Mouse (Mus musculus) heart, postnatal 10 days (tissue): ENCODE data around the gene Gbe1. TPM values are rescaled to one million over a fixed set of nuclear protein-coding genes. Genes with fewer than 3 reads are reported as not detected.

ENCODE experiments used
- DNase-seq, 2 experiments: peaks; one replicate each; pipeline ENCODE4 v3.0.0; 2021
- intact Hi-C: fragments of 180-260 bp; cut with DNase I; formaldehyde crosslinking; loops from one replicate; pipeline ENCODE4 v1.15.1; 2025
- total RNA-seq, 2 experiments: library from RNA; stranded (reverse); gene quantifications; 2 replicates each; pipeline ENCODE4 v1.2.3; 2021

Gene Gbe1
- 10 to 100 TPM; 34.9 to 39.1 TPM for total RNA-seq

DNA sequence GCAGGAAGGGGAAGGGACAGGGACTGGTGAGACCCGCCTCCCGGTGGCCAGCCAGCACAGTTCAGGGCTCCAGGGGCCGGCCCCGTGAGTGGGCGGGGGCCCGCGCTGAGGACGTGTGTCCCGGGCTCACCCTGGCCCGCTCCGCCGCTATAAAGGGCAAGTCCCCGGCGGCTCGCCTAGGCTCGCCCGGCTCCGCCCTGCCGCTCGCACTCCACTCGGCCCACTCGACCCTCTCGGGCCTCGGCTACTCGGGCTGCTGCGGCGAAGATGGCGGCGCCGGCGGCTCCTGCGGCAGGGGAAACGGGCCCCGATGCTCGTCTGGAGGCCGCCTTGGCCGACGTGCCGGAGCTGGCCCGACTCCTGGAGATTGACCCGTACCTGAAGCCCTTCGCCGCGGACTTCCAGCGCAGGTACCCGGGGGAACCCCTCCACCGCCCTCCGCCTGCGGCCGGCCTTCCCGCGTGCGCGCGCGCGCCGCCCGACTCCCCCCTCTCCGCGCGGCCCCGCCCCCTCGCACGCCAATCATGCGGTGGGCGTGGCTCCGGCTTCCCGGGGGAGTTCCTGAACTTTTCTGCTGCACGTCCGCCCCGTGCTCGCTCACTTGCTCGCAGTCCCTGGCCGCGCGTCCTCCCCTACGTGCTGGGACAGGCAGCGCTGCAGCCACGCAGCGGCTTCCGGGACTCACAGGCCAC lies at the start of gene Gbe1:
Gbe1 (plus strand) TSS at position 64 of the 692 bp plus-strand sequence.
- DNase-seq, result peak; percentile 95 to 97
- intact Hi-C loops, result loop anchor here (5.0 kb wide), 1 partner anchor 248 kb away; no protein-coding TSS in a partner anchor

DNA sequence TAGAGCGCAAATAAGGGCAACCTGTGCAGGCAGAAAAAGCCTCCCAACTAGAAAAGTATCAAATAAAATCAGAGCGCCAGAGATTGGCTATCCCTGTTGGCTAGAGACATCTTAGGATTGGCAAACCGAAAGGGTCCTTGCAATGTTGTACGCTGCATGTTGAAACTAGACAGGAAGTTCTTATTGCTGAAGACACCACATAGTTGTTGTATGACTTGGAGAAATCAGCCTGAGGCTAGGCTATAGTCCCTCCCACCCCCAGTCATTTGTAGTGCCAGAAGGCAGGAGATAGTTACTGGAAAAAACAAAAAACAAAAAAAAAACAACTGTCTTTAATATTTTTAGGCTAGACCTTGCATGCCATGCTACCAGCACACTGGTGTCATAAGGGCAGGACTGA lies 3.1 kb upstream of the Gbe1 start:
- DNase-seq, result no peak
- intact Hi-C loops, result loop anchor here (5.0 kb wide), 1 partner anchor 252 kb away; no protein-coding TSS in a partner anchor

DNA sequence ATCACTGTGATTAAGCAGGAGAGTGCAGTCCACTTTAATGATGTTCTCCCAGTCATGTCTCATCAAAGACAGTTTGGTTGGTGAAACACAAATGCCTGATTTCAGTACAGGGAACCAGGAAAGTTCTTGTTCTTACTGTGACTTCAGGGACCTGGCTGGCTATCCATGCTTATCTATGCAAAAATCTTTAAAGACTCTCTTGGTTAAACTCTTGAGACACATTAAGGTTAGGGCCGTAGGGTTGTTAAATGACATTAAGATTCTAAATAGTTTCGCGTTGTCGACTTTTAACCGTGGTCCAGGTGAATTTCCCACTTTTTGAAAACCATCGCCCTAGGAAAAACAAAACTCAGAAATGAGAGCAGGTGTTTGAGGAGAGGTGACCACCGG lies 258 bp upstream of the Gbe1 start:
- DNase-seq, result no peak
- intact Hi-C loops, result loop anchor here (5.0 kb wide), 1 partner anchor 249 kb away; no protein-coding TSS in a partner anchor

DNA sequence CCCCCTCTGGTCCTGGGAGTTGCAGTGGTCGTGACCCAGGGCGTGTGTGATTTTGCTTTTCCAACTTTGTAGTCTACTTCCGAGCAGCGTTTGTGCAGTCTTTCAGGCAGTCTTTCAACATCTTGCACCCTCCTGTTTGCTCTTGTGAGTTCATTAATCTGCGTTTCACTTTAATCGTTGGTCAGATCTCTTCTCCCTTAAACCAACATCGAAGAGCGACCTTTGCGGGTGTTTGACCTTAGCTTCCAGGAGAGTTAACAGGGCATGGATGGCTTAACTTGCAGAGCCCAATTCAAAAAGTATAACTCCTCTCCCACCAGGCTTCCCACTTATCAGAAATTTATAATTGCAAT lies 805 bp downstream of the Gbe1 start:
- intact Hi-C loops, result loop anchor here (5.0 kb wide), 1 partner anchor 248 kb away; no protein-coding TSS in a partner anchor

DNA sequence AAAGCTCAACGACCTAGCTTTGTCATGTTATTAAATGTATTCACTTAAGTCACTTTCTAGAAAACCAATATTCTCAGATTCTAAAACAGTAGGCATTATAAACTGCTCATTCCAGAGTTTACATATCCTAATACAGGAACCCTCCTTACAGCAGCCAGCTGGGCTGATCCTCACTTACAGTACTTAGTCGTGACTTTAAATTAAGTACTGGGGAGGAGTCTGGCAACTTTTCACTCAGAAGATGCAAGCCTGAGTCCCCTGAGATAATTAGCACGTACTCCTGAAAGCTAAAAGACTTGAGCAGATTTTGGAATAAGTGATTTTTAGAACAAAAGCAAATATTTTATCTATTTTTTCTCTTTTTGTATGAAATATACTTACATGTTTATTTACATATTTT lies 1.5 kb downstream of the Gbe1 start:
- intact Hi-C loops, result no loop called here
- DNase-seq, result no peak

More for the DNA sequence above, 805 bp downstream of the Gbe1 start:
- DNase-seq, result no peak

DNA sequence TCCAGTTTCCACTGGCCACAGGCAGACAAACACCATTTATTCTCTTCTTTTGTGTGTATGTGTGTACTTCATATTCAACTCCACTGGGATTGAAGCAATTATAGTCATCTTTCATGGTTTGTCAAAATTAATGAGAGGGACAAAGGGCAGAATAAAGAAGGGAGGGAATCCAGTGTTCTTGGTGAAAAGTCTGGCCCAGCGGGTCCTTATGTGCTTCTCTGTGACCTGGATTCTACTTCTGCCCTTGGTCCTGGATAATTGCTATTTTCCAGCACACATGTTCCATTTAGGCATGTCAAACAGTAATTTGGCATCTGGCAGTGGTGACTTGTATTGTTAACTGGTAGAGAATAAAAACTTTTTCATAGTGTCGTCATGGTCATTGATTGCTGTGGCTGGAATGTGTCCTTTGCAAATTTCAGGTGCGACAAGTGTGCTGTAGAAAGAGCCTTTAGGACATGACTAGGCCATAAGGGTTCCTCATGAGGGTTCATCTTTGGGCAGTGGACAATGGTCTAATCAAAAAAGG lies 2.2 kb downstream of the Gbe1 start:
- intact Hi-C loops, result no loop called here

DNA sequence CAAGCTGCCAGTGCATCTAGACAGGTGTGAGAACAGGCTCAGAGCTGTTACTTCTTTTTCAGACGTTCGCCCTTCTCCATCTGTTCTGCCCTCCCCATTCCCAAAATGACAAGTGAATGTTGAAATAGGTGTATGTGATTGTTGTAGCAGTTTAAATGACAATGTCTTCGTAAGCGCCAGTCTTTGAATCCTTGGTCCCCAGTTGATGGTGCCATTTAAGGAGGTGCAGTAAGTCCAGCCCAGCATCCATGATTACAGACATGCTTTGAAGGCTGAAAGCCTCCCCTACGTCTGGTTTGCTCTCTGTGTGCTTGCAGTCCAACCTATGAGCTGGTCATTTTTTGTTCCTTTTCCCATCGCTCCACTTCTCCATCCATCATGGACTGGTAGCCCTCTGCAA lies 5.6 kb downstream of the Gbe1 start:
- intact Hi-C loops, result no loop called here
- DNase-seq, result no peak

More for the DNA sequence above, 2.2 kb downstream of the Gbe1 start:
- no peak for DNase-seq

DNA sequence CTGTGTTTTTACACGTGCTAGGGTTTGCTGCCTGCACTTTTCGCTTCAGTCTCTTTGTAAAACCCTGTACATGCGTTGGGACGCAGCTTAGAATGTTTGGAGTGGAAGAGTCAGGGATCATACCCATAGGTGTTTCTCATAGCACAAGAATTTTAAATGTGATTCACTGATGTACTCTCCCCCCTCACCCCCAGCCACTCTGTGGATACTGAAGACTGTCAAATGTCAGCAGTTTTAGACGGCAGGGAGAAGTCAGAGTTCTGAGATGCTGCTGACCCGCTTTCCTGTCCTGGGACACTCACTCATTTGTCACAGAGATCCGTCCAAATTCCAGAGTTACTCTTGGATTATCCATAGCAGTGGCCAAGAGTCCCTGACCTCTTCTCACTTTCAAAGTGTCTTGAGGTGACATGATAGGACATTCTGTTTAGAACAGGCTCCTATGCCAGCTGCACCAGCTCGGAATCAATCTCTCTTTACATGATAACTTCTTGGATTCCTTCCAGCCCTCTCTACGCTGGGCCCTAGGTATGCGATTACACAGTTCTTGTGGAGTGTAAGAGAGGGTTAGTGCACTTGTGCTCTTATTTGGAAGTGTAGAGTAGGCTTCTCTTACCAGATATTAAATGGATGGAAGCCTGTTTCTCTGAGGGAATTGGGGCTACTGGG lies 7.0 kb downstream of the Gbe1 start:
- peak in 1 of 2 experiments; percentile 21 for DNase-seq

DNA sequence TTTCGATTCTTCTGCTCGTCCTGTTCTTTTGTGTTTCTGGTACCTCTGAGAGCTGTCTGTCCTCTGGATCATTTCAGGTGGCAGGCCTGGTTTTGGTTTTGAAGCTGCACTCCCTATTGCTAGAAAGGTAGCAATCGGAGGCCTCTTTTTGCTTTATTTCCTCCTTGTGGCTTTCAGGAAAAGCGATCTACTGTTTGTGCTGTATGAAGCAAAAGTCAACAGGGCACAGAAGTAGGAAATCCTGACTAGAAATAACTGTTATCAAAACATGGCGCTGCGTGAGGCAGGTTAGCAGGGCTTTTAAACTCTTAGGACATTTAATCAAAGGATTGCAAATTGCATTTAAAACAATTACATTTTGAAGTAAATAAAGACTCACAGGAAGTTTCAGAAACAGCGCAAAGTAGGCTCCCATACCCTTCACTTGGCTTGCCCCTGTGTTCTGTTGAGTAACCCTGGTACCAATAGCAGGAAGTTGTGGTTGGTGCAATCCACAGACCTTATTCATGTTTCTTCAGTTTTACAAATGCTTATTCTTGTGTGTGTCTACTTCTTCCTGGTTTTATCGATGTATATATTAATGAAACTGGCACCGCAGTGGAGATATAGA lies 12.7 kb downstream of the Gbe1 start:
- intact Hi-C loops, result no loop called here
- DNase-seq, result no peak

More for the DNA sequence above, 7.0 kb downstream of the Gbe1 start:
- intact Hi-C loops, result no loop called here

DNA sequence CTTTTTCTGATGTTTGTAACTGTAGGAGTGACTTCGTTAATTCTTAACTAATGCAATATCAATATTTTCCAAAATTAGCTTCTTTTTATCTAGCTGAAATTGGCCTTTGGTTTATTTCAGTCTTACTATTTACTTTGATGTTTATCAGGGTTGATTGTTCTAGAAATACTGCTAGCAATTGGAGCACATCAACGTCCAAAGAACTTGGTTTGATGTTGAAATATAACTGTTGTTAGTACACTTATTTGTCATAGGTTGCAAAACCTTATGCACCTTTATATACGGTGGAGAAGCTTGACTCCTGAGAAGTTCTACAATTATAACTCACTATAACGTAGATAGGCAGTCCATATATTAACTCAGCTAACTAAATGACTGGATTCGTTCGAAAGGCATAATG lies 14.8 kb downstream of the Gbe1 start:
- intact Hi-C loops, result no loop called here
- DNase-seq, result no peak

DNA sequence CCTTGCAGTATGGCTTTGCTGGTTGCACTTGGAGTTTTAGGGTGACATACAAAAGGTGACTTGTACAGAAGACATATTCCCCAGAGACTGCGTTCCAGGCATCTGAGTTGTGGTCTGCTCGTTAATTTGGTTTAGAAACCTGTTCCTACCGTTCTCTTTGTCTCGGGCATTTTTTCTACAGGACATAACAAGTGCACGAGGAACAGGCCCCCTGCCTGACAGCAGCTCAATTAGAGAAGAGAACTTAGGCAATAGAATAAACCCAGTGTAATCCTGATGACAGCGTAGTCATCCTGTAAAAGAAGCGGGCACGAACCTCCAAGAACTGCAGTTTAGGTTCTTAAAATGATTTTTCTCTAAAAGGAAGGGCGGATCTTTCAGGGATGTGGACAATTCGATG lies 15.3 kb downstream of the Gbe1 start:
- intact Hi-C loops, result no loop called here
- DNase-seq, result no peak

DNA sequence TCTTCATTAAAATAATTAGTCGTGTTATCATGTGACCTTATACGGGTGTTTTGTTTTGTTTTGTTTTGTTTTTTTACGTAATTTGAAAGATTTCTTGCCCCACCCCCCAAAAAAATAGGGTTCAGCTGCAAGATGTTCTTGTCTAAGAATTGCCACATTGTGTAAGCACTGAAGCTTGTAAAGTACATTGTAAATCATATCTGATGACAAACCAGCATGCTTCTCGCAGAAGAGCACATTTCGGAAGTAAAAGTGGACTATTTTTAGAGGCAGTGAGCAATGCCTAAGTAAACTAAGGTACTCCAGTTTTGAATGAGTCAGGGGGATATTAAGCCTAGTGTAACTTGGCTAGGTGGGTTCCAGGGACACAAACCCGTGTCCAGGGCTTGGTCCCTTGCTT lies 15.7 kb downstream of the Gbe1 start:
- DNase-seq, result no peak
- intact Hi-C loops, result no loop called here

DNA sequence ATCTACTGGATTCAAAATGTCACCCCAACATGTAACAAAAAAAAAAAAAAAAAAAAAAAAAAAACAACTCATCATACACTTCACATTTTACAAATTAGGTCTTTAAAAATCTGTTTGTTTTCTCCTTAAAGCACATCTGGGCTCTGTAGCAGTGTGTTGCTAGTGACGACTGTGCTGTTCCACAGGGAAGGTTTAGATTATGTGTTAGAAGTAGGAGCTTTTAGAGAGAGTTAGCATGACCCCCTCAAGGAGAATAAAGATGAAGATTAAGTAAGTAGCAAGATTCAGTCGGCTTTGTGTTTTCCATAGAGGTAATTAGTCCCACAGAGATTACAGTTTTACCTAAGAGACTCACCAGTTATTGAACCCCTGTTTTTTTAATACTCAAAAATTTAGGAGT lies 16.3 kb downstream of the Gbe1 start:
- intact Hi-C loops, result no loop called here
- no peak for DNase-seq

DNA sequence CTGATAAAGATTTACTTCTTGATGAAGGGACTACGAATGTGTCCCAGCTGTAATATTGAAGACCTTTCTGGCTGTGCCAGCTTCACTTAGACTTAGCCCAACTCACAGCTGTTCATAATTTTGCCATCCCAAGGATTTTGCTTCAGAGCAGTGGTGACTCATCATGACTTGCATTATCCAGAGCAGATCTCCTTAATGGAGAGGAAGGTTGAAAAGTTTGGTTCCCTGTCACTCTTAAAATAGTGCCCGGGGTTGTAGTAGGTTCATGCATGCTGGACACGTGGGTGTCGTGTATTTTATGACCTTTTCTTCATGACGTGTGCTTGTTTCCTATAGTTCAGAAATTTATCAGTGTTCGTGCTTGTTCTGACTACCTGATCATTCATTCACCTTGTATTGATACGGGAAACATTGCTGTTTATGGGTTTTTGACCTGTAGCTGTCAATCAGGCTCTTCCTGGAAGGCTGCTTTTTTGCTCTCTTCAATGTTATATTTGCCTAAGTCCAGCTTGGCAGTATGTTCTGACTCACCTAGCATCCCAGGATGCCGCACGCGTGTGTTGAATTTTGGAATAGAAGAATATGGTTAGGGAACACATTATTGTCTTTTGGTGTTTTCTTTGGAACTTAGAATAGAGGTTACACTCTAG lies 17.0 kb downstream of the Gbe1 start:
- DNase-seq, result no peak
- intact Hi-C loops, result no loop called here

DNA sequence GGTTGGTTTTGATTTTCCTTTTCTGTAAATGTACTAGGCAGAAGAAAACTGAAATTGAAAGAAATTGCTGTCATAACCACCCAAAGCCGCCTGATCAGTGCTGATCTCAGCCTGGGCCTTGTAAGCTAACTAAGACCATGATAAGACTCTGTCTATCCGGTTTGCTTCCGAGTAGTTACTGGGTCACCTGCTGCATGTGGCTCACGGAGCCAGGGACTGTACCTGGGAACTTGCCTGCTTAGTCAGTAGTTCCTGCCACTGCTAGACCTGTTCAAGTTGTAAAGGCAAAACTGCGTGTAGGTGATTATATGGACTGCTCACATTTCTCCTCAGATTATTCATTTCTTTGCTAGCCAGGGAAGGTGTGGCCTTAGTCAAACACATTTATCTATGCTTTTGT lies 21.1 kb downstream of the Gbe1 start:
- DNase-seq, result no peak
- intact Hi-C loops, result no loop called here

DNA sequence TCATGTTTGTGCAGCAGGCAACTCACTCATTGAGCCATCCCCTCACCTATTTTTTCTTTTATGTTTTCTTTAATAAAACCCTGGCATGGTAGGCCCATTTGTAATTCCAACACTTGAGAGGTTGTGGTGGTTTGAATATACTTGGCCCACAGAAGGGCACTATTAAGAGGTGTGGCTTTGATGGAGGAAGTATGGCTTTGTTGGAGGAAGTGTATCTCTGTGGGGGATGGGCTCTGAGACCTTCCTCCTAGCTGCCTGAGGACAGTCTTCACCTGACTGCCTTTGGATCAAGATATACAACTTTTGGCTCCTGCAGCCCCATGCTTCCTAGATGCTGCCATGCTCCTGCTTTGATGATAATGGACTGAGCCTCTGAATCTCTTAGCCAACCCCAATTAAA lies 21.7 kb downstream of the Gbe1 start:
- intact Hi-C loops, result no loop called here
- no peak for DNase-seq

DNA sequence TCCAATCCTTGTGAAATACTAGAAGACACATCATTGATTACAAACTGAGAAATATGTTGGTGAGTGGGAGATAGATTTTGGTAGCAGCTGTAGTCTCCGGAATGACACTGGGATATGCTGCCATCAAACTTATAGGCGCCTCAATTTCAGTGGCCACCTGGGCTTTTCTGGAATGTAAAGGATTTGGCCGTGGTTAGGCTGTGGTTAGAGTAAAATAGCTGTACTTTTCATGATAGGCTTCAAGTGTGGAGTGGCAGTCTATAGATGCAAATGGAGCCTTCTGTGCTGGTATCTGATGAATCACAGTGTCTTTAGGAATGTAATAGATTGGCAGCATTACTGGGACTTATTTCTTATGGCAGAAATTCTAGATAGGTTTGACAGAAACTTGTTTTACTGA lies 23.9 kb downstream of the Gbe1 start:
- intact Hi-C loops, result no loop called here
- DNase-seq, result no peak

DNA sequence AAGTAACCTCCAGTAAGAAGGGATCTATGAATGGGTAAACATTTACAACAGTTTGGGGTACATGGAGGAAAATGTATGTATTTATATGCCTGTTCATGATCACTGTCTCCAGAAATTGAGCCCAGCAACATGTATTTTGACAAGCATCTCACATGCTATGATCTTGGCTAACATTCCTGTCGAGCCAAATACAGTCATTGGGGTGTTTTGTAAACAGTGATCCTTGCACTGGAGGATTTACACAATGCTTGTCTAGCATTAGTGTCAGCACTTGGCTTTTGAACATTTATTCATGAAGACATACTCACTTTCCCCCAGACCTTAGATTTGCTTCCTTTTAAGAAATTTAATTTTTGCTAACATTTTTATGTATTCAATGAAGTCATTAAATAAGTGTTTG lies 30.7 kb downstream of the Gbe1 start:
- intact Hi-C loops, result no loop called here

DNA sequence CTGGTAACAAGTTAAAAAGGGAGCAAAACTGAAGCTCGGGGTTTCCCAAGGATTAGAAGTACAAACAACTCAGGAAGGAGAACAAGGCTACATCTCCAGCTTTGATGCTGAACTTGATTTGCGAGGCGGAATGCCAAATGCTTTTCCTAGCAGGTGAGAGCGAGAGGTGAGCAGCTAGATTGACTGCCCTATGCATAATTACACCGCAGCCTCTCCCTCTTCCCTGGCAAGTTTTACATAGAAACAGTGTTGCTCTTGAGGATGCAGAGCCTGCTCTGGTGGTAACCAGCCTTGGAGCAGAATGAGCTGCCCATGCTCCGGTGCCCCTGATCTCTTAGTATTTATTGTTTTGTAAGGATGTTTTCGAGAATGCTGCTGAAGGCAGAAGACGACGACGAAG lies 31.9 kb downstream of the Gbe1 start:
- DNase-seq, result no peak
- intact Hi-C loops, result no loop called here

More for the DNA sequence above, 30.7 kb downstream of the Gbe1 start:
- no peak for DNase-seq

DNA sequence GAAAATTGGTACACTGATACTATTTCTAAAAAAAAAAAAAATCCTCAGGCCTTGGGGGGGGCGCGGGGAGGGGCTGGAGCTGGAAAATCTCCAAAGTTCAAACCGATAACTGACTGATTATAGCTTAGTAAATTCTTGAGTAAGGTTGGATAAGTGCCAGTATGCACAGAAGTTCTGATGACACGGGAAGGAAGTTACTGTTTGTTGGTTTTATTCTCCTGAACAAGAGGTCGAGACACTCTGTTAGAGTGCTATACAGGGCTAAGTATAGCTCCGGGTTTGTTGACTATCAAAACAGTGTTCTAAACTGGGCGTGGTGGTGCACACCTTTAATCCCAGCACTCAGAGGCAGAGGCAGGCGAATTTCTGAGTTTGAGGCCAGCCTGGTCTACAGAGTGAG lies 36.3 kb downstream of the Gbe1 start:
- intact Hi-C loops, result no loop called here
- no peak for DNase-seq

DNA sequence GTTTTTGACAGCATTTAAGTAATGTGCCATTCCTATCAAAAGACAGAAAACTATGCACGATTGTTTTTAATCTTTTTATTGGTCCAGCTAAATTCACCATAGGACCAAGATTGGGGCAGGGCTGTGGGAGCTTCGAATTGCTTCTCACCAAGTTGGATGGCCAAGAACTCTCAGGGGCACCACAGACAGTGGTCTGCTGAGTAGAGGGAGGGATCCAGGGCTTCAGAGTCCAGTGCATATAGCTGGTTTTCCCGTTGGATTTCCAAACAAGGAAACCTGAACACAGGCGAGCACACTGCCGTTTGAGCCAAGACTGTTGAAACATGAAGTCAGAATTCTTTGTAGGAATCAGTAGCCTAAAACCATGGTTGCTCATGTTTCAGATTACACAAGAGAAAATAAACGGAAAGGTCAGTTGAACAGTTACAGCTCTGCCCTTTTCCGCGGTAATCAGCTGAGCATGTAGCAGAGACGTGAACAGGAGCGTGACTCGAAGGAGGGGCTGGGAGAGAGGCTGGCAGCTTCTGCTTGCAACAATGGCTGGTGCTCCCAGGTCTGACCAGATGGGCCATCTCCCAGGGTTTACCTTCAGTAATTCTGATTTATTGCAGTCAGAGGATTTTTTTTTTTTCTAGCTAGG lies 38.0 kb downstream of the Gbe1 start:
- intact Hi-C loops, result no loop called here
- peak in 1 of 2 experiments; percentile 34 for DNase-seq
